Mouse (Mus musculus) kidney, embryonic 15.5 days (tissue): ENCODE results near the gene Zfp94. TPM values are rescaled to one million over a fixed set of nuclear protein-coding genes. Genes with fewer than 3 reads are reported as not detected.
"Not testable (repeated sequence)": the region's sequence is repeated elsewhere in the genome, so short reads cannot be mapped to it uniquely, and the experiment has no call there.

Experiments
- ATAC-seq: fragments of 200-750 bp; cut with Nextera tagmentation; replicated peaks from 2 replicates; pipeline ENCODE4 v1.8.0; 2017; ENCODE audit warnings: moderate TSS enrichment; ENCODE audit not compliant: low FRiP score
- H3K27ac ChIP-seq: fragments of 300-500 bp; sonication (generic); 2 replicates; pipeline ENCODE4 v1.5.1; 2015; ENCODE audit warnings: mild to moderate bottlenecking, inconsistent platforms
- H3K27me3 ChIP-seq: fragments of 300-500 bp; sonication (generic); 2 replicates; pipeline ENCODE4 v1.6.1; 2015; ENCODE audit warnings: inconsistent platforms
- H3K36me3 ChIP-seq: fragments of 300-500 bp; sonication (generic); 2 replicates; pipeline ENCODE4 v1.6.1; 2015; ENCODE audit warnings: inconsistent platforms
- H3K4me1 ChIP-seq: fragments of 300-500 bp; sonication (generic); 2 replicates; pipeline ENCODE4 v1.6.1; 2015; ENCODE audit warnings: inconsistent platforms
- H3K4me2 ChIP-seq: fragments of 300-500 bp; sonication (generic); 2 replicates; pipeline ENCODE4 v1.6.1; 2015; ENCODE audit warnings: moderate library complexity, mild to moderate bottlenecking, inconsistent platforms
- H3K4me3 ChIP-seq: fragments of 300-500 bp; sonication (generic); replicated peaks from 2 replicates; pipeline ENCODE4 v1.5.1; 2015; ENCODE audit warnings: mild to moderate bottlenecking, inconsistent platforms
- H3K9ac ChIP-seq: fragments of 300-500 bp; sonication (generic); 2 replicates; pipeline ENCODE4 v1.6.1; 2015; ENCODE audit warnings: mild to moderate bottlenecking, inconsistent platforms
- H3K9me3 ChIP-seq: fragments of 300-500 bp; sonication (generic); replicated peaks from 2 replicates; pipeline ENCODE4 v1.6.1; 2016; ENCODE audit warnings: inconsistent platforms
- WGBS: fragments of 180-500 bp; shearing (Covaris S2); methylation state at CpG from one replicate; pipeline ENCODE4 v1.1.7; 2015; ENCODE audit warnings: mixed read lengths; 5-methylcytosine and 5-hydroxymethylcytosine counted together
- polyA plus RNA-seq: library from polyadenylated mRNA; unstranded; fragments of >200 nt; fragmentation: Nextera tagmentation; extraction: Ambion mirVana; gene quantifications from 2 replicates; pipeline ENCODE4 v1.2.1, GENCODE M21; 2015

Zfp94 gene
- polyA plus RNA-seq, 1 experiment from 2014 or later = 11.3 TPM

GRCm38 (mm10) chr7:24288512-24288911 is 28.0 kb downstream of the Zfp94 start:
- 92% methylated on average over 6 of the region's 6 CpGs for WGBS
- Histone ChIP-seq H3K9ac (no peak overlapping the region), H3K4me3 (no peak overlapping the region), H3K27me3 (no peaks in the 10 kb centered on the region), H3K4me1 (no peaks in the 10 kb centered on the region), H3K9me3 (no peaks in the 10 kb centered on the region), H3K4me2 (no peak overlapping the region), H3K27ac (no peak overlapping the region), H3K36me3 (peaks cover 59% of the 10 kb centered on the region)
- ATAC-seq = no peak

DNA sequence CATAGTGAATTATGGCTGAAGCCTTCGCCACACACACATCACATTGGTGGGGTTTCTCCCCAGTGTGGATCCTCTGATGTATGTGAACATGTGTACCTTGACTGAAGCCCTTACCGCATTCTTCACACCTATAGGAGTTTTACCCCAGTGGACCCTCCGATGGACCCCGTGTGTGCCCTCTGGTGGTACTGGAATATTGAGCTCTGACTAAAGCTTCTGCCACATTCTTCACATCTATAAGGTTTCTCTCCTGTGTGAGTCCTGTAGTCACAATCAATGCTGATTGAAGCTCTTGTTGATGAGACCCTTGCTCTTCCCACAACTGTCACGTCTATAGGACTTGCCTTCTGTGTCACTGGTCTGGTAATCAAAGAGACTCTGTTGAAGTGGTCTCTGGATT is 28.8 kb downstream of the Zfp94 start:
- no peak overlapping the region for H3K4me3 ChIP-seq
- no peak overlapping the region for H3K27ac ChIP-seq
- WGBS = 87% methylated on average over 5 of the region's 5 CpGs
- H3K9me3 ChIP-seq = no peaks in the 10 kb centered on the region
- peaks cover 51% of the 10 kb centered on the region for H3K36me3 ChIP-seq
- no peak overlapping the region for H3K9ac ChIP-seq
- no peaks in the 10 kb centered on the region for H3K27me3 ChIP-seq
- H3K4me2 ChIP-seq = no peak overlapping the region
- ATAC-seq = no peak
- H3K4me1 ChIP-seq = no peaks in the 10 kb centered on the region

GRCm38 (mm10) chr7:24286916-24287315 is 29.6 kb downstream of the Zfp94 start:
- H3K27ac ChIP-seq = no peak overlapping the region
- WGBS = 82% methylated on average over 4 of the region's 4 CpGs
- no peak overlapping the region for H3K9ac ChIP-seq
- no peak for ATAC-seq
- no peak overlapping the region for H3K4me2 ChIP-seq
- H3K4me3 ChIP-seq = no peak overlapping the region
- H3K9me3 ChIP-seq = no peaks in the 10 kb centered on the region
- no peaks in the 10 kb centered on the region for H3K4me1 ChIP-seq
- peaks cover 43% of the 10 kb centered on the region for H3K36me3 ChIP-seq
- H3K27me3 ChIP-seq = no peaks in the 10 kb centered on the region

GRCm38 (mm10) chr7:24286090-24286489 is 30.4 kb downstream of the Zfp94 start:
- ATAC-seq = no peak
- WGBS = 46% methylated on average over 4 of the region's 4 CpGs
- peaks cover 35% of the 10 kb centered on the region for H3K36me3 ChIP-seq
- H3K27ac ChIP-seq = no peak overlapping the region
- H3K4me2 ChIP-seq = no peak overlapping the region
- H3K4me3 ChIP-seq = no peak overlapping the region
- no peaks in the 10 kb centered on the region for H3K4me1 ChIP-seq
- no peaks in the 10 kb centered on the region for H3K27me3 ChIP-seq
- H3K9ac ChIP-seq = no peak overlapping the region
- H3K9me3 ChIP-seq = no peaks in the 10 kb centered on the region

GRCm38 (mm10) chr7:24280858-24281145 is 35.7 kb downstream of the Zfp94 start:
- Histone ChIP-seq H3K9me3 (no peaks in the 10 kb centered on the region), H3K27ac (no peak overlapping the region), H3K27me3 (no peaks in the 10 kb centered on the region), H3K9ac (no peak overlapping the region), H3K36me3 (peaks cover 13% of the 10 kb centered on the region), H3K4me1 (no peaks in the 10 kb centered on the region), H3K4me3 (no peak overlapping the region), H3K4me2 (no peak overlapping the region)
- 55% methylated on average over 4 of the region's 4 CpGs for WGBS
- ATAC-seq = no peak

- H3K4me3 ChIP-seq = no peak overlapping the region
- WGBS = 61% methylated on average over 10 of the region's 10 CpGs
- peaks cover 19% of the 10 kb centered on the region for H3K36me3 ChIP-seq
- H3K27me3 ChIP-seq = no peaks in the 10 kb centered on the region
- no peak overlapping the region for H3K27ac ChIP-seq
- ATAC-seq = no peak; the same call in 1 of the 2 replicates
- H3K4me1 ChIP-seq = no peaks in the 10 kb centered on the region
- no peak overlapping the region for H3K4me2 ChIP-seq
- no peak overlapping the region for H3K9ac ChIP-seq
- H3K9me3 ChIP-seq = no peaks in the 10 kb centered on the region
Measured at GRCm38 (mm10) chr7:24280031-24280857, 36.2 kb downstream of the Zfp94 start.

GRCm38 (mm10) chr7:24278771-24279170 is 37.7 kb downstream of the Zfp94 start:
- not testable (repeated sequence) for H3K4me3 ChIP-seq, H3K9ac ChIP-seq, H3K4me1 ChIP-seq, ATAC-seq, H3K27ac ChIP-seq, H3K9me3 ChIP-seq, H3K27me3 ChIP-seq, H3K4me2 ChIP-seq
- peaks cover 34% of the 10 kb centered on the region for H3K36me3 ChIP-seq
- 85% methylated on average over 3 of the region's 3 CpGs for WGBS

- H3K9ac ChIP-seq = no peak overlapping the region
- H3K9me3 ChIP-seq = no peaks in the 10 kb centered on the region
- no peak for ATAC-seq
- H3K4me2 ChIP-seq = no peak overlapping the region
- 96% methylated on average over 4 of the region's 4 CpGs for WGBS
- peaks cover 38% of the 10 kb centered on the region for H3K36me3 ChIP-seq
- no peak overlapping the region for H3K4me3 ChIP-seq
- no peak overlapping the region for H3K27ac ChIP-seq
- H3K27me3 ChIP-seq = no peaks in the 10 kb centered on the region
- peaks cover 5% of the 10 kb centered on the region for H3K4me1 ChIP-seq
Measured at GRCm38 (mm10) chr7:24274456-24274855, 42.0 kb downstream of the Zfp94 start.

GRCm38 (mm10) chr7:24271191-24271590 is 45.3 kb downstream of the Zfp94 start:
- Histone ChIP-seq H3K4me1 (peaks cover 5% of the 10 kb centered on the region), H3K4me2 (peak overlapping the region; percentile 75; the same call in 1 of the 2 replicates), H3K9ac (no peak overlapping the region), H3K27ac (no peak overlapping the region), H3K36me3 (peaks cover 28% of the 10 kb centered on the region), H3K9me3 (no peaks in the 10 kb centered on the region), H3K4me3 (no peak overlapping the region), H3K27me3 (no peaks in the 10 kb centered on the region)
- ATAC-seq = no peak
- WGBS = 95% methylated on average over 6 of the region's 6 CpGs

DNA sequence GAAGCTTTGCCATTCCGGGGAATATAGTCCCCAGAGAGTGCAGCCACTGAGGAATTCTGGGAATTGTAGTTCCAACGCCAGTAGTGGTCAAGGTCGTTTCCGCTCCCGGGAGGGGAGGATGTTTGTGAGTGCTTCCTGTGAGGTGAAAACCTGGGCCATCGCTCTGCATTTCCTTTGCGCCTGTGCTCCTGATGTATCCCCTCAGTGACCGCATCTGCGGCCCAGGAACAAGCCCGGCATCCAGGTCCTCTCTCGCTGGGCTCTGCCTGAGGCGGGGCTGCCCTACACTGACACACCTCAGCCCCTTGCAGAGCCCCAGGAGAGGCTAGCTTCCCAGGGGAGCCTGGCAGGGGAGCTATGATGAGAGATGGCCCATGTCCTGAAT is 46.2 kb downstream of the Zfp94 start, which contains the start of gene Zfp93:
Gene Zfp93, plus strand, starts transcription at position 133 of the 385 bp plus-strand sequence.
- no peaks in the 10 kb centered on the region for H3K27me3 ChIP-seq
- peak; percentile 94 for ATAC-seq
- H3K4me3 ChIP-seq = peak within 1 kb of the TSS; percentile 65
- H3K36me3 ChIP-seq = peaks cover 20% of the 10 kb centered on the region
- peaks cover 5% of the 10 kb centered on the region for H3K4me1 ChIP-seq
- H3K9me3 ChIP-seq = no peaks in the 10 kb centered on the region
- H3K27ac ChIP-seq = peak within 1 kb of the TSS; percentile 77
- H3K9ac ChIP-seq = peak within 1 kb of the TSS; percentile 66
- peak within 1 kb of the TSS; percentile 75 for H3K4me2 ChIP-seq
- 0% methylated on average over 12 of the region's 12 CpGs for WGBS

GRCm38 (mm10) chr7:24269667-24270287 is 46.7 kb downstream of the Zfp94 start:
- no peaks in the 10 kb centered on the region for H3K9me3 ChIP-seq
- no peaks in the 10 kb centered on the region for H3K27me3 ChIP-seq
- 36% methylated on average over 7 of the region's 7 CpGs for WGBS
- 0 out of 2 replicates have a peak overlapping the region, but pooled peaks have one; percentile 34 for H3K9ac ChIP-seq
- H3K4me2 ChIP-seq = peak overlapping the region; percentile 75
- H3K36me3 ChIP-seq = peaks cover 15% of the 10 kb centered on the region
- peak overlapping the region; percentile 77; the same call in 1 of the 2 replicates for H3K27ac ChIP-seq
- H3K4me1 ChIP-seq = peaks cover 5% of the 10 kb centered on the region
- H3K4me3 ChIP-seq = peak overlapping the region; percentile 65
- peak; percentile 64 for ATAC-seq

GRCm38 (mm10) chr7:24269256-24269655 is 47.2 kb downstream of the Zfp94 start:
- no peak overlapping the region for H3K9ac ChIP-seq
- no peak overlapping the region for H3K4me3 ChIP-seq
- 71% methylated on average over 3 of the region's 3 CpGs for WGBS
- peaks cover 5% of the 10 kb centered on the region for H3K4me1 ChIP-seq
- H3K9me3 ChIP-seq = no peaks in the 10 kb centered on the region
- no peak overlapping the region for H3K27ac ChIP-seq
- H3K36me3 ChIP-seq = peaks cover 10% of the 10 kb centered on the region
- H3K27me3 ChIP-seq = no peaks in the 10 kb centered on the region
- no peak; the same call in 1 of the 2 replicates for ATAC-seq
- no peak overlapping the region; the same call in 1 of the 2 replicates for H3K4me2 ChIP-seq
